Mouse (Mus musculus) limb, embryonic 15.5 days (tissue): ENCODE measurements at regions not wholly inside any gene's neighbourhood (a gene's known extent, or its start where the extent isn't known, plus 50 kb on each side); places are given as distances from the start of the nearest gene placed in this dataset.

Experiments used
- ATAC-seq: fragments of 200-750 bp; cut with Nextera tagmentation; 2 replicates; pipeline ENCODE4 v1.8.0; 2017; ENCODE audit warnings: low read depth, moderate TSS enrichment; ENCODE audit not compliant: insufficient number of reproducible peaks, low FRiP score, low TSS enrichment
- H3K27ac ChIP-seq: fragments of 300-500 bp; sonication (generic); 2 replicates; pipeline ENCODE4 v1.5.1; 2015; ENCODE audit warnings: moderate library complexity, mild to moderate bottlenecking, inconsistent platforms
- H3K27me3 ChIP-seq: fragments of 300-500 bp; sonication (generic); 2 replicates; pipeline ENCODE4 v1.6.1; 2015; ENCODE audit warnings: inconsistent platforms
- H3K36me3 ChIP-seq: fragments of 300-500 bp; sonication (generic); 2 replicates; pipeline ENCODE4 v1.6.1; 2015; ENCODE audit warnings: inconsistent platforms
- H3K4me1 ChIP-seq: fragments of 300-500 bp; sonication (generic); 2 replicates; pipeline ENCODE4 v1.6.1; 2015; ENCODE audit warnings: inconsistent platforms
- H3K4me2 ChIP-seq: fragments of 300-500 bp; sonication (generic); 2 replicates; pipeline ENCODE4 v1.6.1; 2015; ENCODE audit warnings: mild to moderate bottlenecking, inconsistent platforms
- H3K4me3 ChIP-seq: fragments of 300-500 bp; sonication (generic); 2 replicates; pipeline ENCODE4 v1.5.1; 2015; ENCODE audit warnings: mild to moderate bottlenecking, inconsistent platforms
- H3K9ac ChIP-seq: fragments of 300-500 bp; sonication (generic); 2 replicates; pipeline ENCODE4 v1.6.1; 2015; ENCODE audit warnings: inconsistent platforms
- H3K9me3 ChIP-seq: fragments of 300-500 bp; sonication (generic); 2 replicates; pipeline ENCODE4 v1.6.1; 2016; ENCODE audit warnings: inconsistent platforms
- WGBS: fragments of 180-500 bp; shearing (Covaris S2); methylation state at CpG from one replicate; pipeline ENCODE4 v1.1.7; 2015; 5-methylcytosine and 5-hydroxymethylcytosine counted together

GRCm38 (mm10) chr11:44330438-44330837 lies 69.4 kb upstream of the Il12b start:
- H3K36me3 ChIP-seq, result no peaks in the 10 kb centered on the region
- 65% methylated on average over 6 of the region's 6 CpGs for WGBS
- no peaks in the 10 kb centered on the region for H3K9me3 ChIP-seq
- no peak for ATAC-seq
- H3K27me3 ChIP-seq, result peaks cover 7% of the 10 kb centered on the region
- H3K27ac ChIP-seq, result no peak overlapping the region
- H3K4me1 ChIP-seq, result no peaks in the 10 kb centered on the region
- H3K4me3 ChIP-seq, result no peak overlapping the region
- H3K9ac ChIP-seq, result no peak overlapping the region
- H3K4me2 ChIP-seq, result no peak overlapping the region

- no peak overlapping the region for H3K27ac ChIP-seq
- peaks cover 7% of the 10 kb centered on the region for H3K27me3 ChIP-seq
- WGBS, result 36% methylated on average over 15 of the region's 15 CpGs
- no peak overlapping the region for H3K4me3 ChIP-seq
- no peaks in the 10 kb centered on the region for H3K4me1 ChIP-seq
- H3K36me3 ChIP-seq, result no peaks in the 10 kb centered on the region
- H3K4me2 ChIP-seq, result no peak overlapping the region
- H3K9ac ChIP-seq, result no peak overlapping the region
- H3K9me3 ChIP-seq, result no peaks in the 10 kb centered on the region
- no peak for ATAC-seq
Observed at GRCm38 (mm10) chr11:44330851-44331773, 68.8 kb upstream of the Il12b start.

GRCm38 (mm10) chr11:44331774-44332129 lies 68.1 kb upstream of the Il12b start:
- Histone ChIP-seq H3K36me3 (no peaks in the 10 kb centered on the region), H3K9me3 (no peaks in the 10 kb centered on the region), H3K27ac (no peak overlapping the region), H3K9ac (no peak overlapping the region), H3K4me3 (no peak overlapping the region), H3K4me2 (no peak overlapping the region), H3K27me3 (peaks cover 7% of the 10 kb centered on the region), H3K4me1 (no peaks in the 10 kb centered on the region)
- no peak for ATAC-seq
- WGBS, result 56% methylated on average over 4 of the region's 4 CpGs

DNA sequence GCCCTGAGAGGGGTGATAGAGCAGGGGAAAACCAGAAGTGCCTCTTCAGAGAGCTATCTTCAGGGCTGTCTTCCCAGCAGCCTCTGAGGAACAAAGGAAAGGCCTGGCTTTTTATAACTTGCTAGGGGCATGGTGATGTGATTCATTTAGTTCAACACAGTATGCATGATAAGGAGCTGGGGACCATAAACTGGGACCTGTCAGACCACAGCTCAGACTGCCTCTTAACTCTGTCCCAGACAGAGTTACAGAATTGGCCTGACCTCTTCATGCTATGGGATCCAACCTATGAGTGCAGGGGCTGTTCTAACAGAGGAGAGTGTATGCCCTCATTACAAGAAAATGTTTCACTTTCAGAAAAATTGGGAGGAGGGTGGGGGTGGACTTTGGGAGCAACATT lies 59.3 kb upstream of the Il12b start:
- no peak overlapping the region for H3K4me2 ChIP-seq
- H3K4me1 ChIP-seq, result no peaks in the 10 kb centered on the region
- ATAC-seq, result no peak
- no peak overlapping the region for H3K27ac ChIP-seq
- no peaks in the 10 kb centered on the region for H3K36me3 ChIP-seq
- H3K4me3 ChIP-seq, result no peak overlapping the region
- no peaks in the 10 kb centered on the region for H3K27me3 ChIP-seq
- no peaks in the 10 kb centered on the region for H3K9me3 ChIP-seq
- H3K9ac ChIP-seq, result no peak overlapping the region

DNA sequence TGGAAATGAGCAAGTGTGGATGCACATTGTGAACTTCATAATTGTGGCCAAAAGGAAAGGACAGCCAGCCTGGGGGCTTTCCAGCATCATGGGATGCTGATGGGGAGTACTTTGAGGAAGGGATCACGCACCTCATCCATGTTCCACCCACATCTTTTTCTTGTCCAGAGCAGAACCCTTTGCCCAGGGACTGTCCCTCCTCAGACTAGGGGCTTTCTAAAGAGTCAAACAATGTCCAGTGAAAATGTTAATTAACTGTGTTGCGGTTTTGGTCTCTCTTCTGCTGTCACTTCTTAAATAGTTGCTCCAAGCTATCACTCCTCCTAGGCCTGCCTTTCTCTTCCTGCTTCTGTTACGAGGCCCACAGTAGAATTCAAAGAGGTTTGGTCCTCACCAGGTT lies 51.6 kb upstream of the Il12b start:
- no peak overlapping the region for H3K9ac ChIP-seq
- H3K36me3 ChIP-seq, result no peaks in the 10 kb centered on the region
- 71% methylated on average over 3 of the region's 3 CpGs for WGBS
- H3K4me3 ChIP-seq, result no peak overlapping the region
- H3K4me2 ChIP-seq, result no peak overlapping the region
- no peaks in the 10 kb centered on the region for H3K4me1 ChIP-seq
- no peaks in the 10 kb centered on the region for H3K27me3 ChIP-seq
- no peaks in the 10 kb centered on the region for H3K9me3 ChIP-seq
- no peak overlapping the region for H3K27ac ChIP-seq
- ATAC-seq, result no peak

- H3K4me1 ChIP-seq, result no peaks in the 10 kb centered on the region
- ATAC-seq, result no peak
- 86% methylated on average over 8 of the region's 8 CpGs for WGBS
Observed at GRCm38 (mm10) chr11:44349546-44349945, 50.3 kb upstream of the Il12b start.

More at GRCm38 (mm10) chr11:44349546-44349945, 50.3 kb upstream of the Il12b start:
- Histone ChIP-seq H3K4me2 (no peak overlapping the region), H3K9me3 (no peaks in the 10 kb centered on the region), H3K9ac (no peak overlapping the region), H3K4me3 (no peak overlapping the region), H3K36me3 (no peaks in the 10 kb centered on the region), H3K27me3 (no peaks in the 10 kb centered on the region), H3K27ac (no peak overlapping the region)
